Mouse (Mus musculus): ENCODE results near the gene Setd1b.

The Setd1b gene

DNA sequence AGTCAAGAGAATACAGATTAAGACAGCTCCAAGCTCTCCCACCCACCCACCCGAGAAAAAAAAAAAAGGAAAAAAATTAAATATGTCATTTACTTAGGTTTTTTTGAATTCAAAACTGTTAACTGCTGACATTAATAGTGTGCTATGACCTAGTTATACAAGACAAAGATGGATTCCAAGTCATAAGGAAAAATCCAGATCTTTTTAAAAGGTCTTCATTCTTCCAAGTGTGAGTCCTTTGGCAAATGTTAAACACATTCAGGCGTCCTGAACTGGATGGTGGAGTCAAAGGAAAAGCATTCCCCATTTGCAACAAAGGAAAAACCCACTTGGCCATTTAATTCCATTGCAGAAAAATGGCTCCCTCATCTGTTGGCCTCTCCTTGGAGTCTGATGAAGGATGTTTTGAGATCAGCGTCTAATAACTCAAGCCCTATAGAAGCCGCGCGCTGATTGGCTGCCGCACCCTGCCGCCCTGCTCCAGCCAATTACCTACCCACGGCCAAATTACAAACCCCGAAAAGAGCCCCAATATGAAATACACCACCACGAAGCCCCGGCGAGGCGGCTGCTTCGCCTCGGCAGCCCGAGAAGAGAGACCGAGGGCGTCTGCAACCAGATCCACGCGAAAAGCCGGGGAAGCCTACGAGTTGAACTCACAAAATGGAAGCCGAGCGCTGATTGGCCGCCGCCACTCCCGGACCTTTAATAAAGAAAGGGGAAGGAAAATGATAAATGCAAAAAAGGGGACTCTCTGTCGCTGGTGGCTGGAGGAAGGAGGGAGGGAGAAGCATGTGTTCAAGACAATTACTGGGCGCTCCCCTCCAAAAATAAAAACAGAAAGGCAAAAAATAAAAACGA is 1.1 kb upstream of the Setd1b start:
- DNase-seq: peak; percentile 97

DNA sequence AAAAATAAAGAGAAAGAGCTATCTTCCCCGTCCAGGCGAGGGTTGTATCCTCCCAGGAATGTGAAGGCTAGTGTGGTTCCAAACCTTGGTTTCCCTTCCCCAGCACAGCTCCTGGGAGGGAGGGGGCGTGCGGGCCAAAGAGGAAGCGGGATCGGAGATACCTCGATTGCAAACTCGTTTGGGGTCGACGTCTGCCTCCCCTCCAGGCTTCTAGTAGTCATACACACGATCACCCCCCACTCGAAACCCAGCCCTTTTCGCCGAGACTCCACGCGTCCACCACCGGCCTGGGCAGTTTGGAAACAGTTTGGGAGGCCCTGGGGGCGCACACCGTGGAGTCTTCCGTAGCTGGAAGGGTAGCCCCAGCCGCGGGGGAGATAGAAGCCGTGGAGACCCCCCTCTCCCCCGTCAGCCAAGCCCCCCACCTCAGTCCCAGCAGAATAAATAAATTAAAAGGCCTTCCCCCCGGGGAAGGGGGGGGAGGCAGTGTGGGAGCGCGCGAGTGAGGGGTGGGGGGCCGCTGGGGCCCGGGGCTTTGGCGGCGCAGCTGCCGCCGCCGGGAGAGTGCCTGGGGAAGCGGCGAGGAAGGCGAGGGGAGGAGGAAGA is 335 bp upstream of the Setd1b start:
- no peak for DNase-seq

DNA sequence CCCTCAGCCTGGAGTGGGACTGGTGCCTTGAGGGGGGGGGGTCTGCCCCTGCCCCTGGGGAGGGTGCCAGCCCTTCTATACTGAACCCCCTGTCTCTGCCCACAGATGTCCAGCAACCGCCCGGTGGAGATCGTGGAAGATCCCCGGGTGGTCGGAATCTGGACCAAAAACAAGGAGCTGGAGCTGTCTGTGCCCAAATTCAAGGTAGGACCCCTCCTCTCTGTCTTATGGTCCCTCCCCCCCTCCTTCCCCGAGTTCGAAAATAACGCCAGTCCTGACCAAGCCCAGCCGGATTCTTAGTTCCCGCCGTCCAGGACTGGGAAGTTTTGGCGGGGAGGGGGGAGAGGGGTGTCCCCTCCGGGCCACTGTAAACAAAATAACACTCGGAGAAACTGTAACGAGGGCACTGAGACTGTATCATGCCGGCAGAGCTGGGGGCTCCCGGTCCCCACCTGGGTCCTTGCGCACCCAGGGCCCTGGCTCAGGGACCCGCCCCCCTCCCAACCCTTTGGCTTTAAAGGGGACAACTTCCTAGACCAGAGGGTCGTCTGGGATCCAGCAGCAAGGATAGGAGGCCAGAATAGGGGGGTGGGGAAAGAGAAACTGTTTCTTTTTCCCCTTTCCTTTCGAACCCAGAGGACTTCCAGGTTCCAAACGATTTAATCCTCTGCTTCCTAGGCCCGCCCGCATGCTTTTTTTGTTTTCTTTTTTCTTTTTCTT is 1.4 kb downstream of the Setd1b start:
- peak; percentile 72 for DNase-seq

DNA sequence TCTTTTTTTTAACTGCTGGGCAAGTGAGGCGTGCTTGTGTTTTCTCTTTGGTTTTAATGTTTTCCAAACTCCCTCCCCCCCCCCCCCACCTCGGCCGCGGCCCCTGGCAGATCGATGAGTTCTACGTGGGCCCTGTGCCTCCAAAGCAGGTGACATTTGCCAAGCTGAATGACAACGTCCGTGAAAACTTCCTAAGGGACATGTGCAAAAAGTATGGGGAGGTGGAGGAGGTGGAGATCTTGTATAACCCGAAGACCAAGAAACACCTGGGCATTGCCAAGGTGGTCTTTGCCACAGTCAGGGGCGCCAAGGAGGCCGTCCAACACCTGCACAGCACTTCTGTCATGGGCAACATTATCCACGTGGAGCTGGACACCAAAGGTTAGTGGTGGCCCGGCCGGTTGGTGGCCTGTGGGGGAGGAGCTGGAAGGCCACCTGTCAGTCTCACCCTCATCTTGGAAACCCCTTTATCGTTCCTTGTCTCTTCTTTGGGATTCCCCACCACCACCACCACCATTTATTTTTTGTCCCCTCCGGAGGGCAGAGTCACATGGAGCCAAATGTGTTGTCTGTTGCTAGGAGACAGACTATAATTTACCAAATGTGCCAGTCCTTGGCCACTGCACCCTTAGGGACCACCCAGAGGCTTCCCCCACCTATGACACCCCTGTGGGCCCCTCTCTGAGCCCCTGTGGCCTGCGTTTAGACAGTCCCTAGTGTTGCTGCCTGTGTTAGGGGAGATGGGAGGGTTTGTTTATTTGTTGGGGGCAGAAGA is 2.2 kb downstream of the Setd1b start:
- peak; percentile 60 for DNase-seq

DNA sequence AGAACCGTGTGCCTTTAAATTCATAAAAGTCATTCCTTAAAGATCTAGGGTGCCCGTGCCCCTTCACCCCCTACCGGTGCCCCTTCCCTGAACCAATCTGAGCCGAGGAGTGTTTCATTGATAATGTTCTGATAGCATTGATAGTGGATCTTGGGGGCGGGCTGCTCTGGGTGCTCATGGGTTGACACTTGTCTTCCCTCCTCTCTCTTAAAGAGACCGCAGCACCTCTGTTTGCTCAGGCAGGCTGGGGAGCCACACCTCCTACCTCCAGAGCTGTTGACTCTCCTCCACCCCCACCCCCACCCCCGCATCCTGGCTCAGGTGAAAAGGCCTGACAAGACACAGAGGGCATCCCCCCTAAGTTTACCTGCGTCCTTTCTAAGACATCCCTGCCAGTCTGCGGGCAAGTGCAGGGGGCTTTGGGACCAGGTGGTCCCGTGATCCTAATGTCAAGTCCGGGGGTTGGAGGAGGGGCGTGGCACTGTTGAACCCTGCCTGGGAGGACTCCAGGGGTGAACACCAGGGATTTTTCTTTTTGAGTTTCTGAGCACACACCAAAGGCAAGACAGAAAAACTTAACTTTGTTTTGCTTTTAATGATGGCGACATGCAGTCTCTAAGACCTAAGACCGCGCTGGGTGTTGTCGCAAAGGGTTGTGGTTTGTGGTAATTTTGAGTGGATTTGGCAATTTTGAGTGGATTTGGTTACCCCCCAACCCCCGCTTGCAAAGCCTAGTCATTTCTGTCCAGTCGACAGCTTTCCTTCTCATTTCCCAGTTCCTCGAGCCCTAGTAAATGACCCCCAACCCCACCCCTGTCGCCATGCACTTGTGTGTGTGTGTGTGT is 3.0 kb downstream of the Setd1b start:
- DNase-seq: peak; percentile 60

DNA sequence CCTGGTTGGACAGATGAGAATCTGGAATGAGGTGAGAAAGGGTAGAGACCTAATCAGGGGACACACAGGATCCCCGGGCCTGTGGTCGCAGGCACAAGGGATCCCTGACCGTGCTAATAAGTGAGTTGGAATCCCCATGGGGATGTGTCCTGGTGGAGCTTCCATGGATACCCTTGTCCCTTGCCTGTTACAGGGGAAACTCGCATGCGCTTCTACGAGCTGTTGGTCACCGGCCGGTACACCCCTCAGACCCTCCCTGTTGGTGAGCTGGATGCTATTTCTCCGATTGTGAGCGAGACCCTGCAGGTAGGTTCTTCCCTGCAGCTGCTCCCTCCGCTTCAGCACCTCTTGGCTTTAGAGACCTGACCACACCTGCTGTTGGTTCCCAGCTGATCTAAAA is 4.4 kb downstream of the Setd1b start:
- no peak for DNase-seq

DNA sequence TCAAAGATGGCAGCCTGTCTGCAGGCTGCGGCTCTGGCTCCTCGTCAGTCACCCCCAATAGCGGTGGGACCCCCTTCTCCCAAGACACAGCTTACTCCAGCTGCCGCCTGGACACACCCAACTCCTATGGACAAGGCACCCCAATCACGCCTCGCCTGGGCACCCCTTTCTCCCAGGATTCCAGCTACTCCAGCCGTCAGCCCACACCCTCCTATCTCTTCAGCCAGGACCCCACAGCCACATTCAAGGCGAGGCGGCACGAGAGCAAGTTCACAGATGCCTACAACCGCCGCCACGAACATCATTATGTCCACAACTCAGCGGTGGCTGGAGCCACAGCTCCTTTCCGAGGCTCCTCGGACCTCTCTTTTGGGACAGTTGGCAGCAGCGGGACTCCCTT is 5.6 kb downstream of the Setd1b start:
- peak; percentile 45 for DNase-seq

DNA sequence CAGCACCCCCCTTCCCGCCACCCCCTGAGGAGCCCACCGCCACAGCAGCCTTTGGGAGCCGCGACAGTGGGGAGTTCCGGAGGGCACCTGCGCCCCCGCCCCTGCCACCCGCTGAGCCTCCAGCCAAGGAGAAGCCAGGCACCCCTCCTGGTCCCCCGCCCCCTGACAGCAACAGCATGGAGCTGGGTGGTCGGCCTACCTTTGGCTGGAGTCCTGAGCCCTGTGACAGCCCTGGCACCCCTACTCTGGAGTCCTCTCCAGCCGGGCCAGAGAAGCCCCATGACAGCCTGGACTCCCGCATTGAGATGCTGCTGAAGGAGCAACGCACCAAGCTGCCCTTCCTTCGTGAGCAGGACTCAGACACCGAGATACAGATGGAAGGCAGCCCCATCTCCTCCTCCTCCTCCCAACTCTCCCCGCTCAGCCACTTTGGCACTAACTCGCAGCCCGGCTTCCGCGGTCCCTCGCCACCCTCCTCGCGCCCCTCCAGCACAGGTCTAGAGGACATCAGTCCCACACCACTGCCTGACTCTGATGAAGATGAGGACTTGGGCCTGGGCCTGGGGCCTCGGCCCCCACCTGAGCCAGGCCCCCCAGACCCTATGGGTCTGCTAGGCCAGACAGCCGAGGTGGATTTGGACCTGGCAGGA is 6.2 kb downstream of the Setd1b start:
- peak; percentile 51 for DNase-seq

DNA sequence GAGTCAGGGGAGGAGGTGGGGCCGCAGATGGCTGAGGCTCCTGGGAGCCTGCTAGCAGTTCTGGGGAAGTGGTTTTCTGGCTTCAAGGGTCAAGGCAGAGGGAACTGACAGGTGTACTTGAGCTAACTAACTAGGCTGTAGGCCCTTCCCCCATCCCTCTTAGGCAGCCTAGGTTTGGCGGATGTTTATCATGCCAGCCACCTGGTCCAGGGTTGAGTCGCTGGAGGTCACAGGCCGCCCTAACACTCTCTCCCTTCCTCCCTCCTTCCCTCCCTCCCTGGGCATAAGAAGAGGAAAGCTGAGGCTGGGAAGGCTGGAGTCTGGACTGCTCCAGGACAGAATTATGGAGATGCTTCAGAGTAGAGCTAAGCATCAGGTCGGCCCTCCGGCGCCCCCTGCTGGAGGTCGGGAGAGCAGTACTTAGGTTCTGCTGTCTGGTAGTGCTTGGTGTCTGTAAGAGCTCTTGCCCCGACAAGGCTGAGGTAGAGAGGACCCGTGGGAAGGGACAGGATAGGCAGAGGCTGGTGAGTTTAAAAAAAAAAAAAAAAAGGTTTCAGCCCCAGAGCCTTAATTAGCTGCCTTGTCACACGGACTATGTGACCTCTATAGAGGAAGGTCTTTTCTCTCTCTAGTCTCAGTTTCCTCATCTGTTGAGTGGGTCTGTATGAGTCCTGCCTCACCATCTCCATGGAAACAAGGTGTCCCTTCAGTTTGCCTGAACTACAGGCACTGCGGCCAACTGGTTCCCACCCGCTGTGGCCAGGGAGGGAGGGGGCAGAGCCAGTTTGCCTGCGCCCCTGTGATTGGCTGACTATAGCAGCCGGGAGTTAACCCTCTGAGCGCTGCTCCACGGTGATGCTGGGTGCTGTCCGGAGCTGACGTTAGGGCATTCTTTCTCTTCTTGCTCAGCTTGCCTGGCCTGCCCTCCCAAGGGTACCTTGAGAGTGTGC is 7.7 kb downstream of the Setd1b start:
- peak; percentile 93 for DNase-seq

DNA sequence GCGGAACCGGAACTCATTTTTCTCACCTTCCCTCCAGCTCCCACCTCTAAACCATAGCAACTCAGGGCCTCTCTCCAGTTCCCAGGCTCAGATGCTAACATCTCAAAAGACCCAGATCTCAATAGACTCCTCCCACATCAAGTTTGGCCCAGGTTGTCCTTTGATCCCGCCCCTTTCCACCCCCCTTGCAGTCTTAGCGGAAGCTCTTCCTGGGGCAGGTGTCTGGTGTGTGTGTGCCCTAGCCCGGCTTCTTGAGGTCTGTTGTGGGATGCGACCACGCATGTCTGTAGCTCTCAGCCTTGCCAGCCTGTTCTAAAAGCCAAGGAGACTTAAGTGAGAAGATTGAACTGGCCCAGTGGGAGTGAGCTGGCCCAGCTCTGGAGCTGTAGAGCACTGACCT is 8.6 kb downstream of the Setd1b start:
- peak; percentile 67 for DNase-seq

DNA sequence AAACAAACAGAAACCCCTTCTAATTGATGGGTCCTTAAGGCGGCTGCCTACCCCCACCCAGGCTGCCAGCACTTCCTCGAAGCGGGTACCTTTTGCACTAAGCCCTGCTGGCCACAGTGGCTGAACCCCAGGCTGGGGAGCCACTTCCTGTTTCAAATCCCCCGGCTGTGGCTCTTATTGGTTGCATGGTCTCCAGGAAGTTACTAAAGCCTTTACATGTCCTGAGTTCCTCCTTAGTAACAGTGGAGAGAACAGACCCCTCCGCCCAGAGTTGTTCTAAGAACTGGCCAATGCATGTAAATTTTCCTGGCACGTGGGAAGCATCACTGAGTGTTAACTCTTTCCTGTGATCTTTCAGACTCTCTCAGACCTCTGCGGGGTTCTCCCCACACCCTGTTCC is 9.1 kb downstream of the Setd1b start:
- no peak for DNase-seq

DNA sequence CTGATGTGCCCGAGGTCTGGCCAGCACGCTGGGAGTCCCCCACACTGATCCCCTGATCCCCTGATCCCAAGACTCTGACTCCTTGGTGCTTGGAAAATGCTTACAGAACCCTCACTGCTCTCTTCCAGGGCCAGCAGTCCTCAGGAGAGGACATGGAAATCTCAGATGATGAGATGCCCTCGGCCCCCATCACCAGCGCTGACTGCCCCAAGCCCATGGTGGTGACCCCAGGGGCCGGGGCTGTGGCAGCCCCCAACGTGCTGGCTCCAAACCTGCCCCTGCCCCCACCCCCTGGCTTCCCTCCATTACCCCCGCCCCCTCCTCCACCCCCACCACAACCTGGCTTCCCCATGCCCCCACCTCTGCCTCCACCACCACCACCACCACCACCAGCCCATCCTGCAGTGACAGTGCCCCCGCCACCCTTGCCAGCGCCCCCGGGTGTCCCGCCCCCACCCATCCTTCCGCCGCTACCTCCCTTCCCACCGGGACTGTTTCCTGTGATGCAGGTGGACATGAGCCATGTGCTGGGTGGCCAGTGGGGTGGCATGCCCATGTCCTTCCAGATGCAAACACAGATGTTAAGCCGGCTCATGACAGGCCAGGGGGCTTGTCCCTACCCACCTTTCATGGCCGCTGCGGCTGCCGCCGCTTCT is 9.8 kb downstream of the Setd1b start:
- DNase-seq: no peak

DNA sequence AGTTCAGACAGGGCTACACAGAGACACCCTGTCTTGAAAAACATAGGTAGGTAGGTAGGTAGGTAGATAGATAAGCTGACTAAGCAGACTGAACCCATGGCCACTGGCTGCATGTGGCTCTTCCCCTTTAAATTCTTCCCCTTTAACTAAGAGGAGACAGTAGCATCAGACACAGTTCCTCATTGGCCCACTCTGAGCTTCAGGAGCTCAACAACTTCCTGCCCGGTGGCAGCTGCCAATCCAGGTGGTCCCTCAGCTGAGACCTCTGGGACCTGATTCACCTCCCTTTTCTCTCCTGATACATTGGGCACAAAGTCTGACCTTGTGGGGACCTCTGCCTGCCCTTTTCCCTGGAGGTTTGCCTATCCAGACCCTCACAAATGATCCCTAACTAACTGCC is 10.9 kb downstream of the Setd1b start:
- no peak for DNase-seq

DNA sequence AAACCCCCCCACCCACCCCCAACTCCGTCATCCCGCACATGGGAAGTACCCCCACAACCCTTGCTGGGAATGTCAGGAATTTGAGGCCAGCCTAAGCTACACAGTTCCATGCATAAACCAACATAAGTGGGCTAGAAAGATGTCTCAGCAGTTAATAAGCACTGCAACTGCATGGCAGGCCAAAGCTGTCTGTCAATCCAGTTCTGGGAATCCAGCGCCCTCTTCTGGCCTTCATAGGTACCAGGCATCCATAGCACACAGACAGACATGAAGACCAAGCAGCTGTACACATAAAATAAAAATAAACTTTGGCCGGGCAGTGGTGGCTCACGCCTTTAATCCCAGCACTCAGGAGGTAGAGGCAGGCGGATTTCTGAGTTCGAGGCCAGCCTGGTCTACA is 13.4 kb downstream of the Setd1b start:
- peak; percentile 80 for DNase-seq

DNA sequence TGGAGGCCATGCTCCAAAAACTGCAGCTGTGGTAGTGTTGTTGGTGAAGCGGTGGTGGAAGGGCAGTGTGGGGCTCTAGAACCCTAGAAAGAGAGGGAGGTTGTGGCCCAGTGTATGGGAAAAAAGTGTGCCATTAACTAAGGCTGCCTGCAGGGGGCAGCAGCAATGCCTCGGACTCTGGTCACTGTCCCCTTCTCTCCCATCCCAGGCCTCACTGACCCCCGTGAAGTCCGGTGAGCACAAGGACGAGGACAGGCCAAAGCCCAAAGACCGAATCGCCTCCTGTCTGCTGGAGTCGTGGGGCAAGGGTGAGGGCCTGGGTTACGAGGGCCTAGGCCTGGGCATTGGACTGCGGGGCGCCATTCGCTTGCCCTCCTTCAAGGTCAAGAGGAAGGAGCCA is 14.8 kb downstream of the Setd1b start:
- peak; percentile 28 for DNase-seq

DNA sequence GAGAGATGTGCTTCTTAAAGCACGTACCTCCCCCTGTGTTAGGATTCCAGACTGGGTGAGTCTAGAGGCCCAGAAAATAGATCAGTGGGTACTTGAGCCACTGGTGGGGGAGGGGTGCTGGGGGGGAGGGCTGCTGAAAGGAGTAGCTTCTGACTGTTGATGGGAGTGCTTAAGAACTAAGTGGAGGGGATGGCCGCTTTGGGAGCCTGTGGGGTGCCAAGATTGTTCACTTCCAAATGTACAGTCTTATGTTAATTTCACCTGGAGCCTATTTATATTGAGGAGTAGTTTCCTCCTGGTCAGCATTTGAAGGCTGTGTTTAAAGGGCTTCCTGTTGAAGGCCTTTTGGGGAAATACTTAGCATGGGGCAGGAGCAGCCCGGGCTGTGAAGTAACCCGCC is 16.0 kb downstream of the Setd1b start:
- no peak for DNase-seq

DNA sequence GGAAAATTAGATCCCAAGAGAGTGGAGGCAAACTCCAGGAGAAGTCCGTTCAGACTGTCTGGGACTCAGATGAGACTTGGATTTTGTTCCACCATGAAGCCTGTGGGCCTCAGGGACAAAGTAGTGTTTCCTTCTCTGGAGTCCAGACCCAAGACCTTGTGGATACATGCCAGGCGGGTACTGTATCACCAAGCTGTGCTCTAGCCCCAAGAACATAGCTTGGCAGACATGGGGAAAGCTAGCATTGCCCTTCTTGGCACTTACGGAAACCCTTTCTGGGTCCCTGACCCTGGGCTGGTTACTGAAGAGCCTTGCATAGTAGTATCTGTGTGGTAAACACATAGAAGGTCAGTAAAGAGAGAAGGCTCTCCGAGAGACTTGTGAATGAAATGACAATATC is 17.5 kb downstream of the Setd1b start:
- DNase-seq: no peak

DNA sequence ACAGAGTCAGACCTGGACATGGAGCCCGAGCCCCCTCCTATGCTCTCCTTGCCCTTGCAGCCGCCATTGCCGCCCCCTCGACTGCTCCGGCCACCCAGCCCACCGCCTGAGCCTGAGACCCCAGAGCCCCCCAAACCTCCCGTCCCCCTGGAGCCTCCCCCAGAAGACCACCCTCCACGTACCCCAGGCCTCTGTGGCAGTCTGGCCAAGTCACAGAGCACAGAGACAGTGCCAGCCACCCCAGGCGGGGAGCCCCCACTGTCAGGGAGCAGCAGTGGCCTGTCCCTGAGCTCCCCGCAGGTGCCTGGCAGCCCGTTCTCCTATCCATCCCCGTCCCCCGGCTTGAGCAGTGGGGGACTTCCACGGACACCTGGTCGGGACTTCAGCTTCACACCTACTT is 17.9 kb downstream of the Setd1b start:
- no peak for DNase-seq

DNA sequence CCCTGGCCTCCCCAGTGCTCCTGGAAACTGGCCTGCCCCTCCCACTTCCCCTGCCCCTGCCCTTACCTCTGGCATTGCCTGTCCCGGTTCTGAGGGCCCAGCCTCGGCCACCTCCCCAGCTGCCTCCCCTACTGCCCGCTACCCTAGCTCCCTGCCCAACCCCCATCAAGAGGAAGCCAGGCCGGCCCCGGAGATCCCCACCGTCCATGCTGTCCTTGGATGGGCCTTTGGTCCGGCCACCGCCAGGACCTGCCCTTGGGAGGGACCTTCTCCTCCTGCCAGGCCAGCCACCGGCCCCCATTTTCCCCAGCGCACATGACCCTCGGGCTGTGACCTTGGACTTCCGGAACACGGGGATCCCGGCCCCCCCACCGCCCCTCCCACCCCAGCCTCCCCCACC is 18.3 kb downstream of the Setd1b start:
- peak; percentile 15 for DNase-seq

DNA sequence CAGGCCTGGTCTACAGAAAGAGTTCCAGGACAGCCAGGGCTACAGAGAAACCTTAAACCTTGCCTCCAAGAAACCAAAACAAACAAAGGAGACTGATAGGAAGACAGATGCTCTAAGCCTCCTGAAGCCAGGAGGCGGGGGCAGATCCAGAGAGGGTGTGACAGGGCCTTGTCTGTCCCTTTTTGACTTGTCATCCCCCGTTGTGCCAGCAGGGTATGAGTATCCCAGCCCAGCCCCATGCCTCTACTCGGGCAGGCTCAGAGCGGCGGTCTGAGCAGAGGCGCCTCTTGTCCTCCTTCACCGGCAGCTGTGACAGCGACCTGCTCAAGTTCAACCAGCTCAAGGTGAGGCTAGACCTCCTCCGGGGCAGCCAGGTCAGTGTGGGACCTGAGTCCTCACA is 20.9 kb downstream of the Setd1b start:
- DNase-seq: no peak
